In the genomic region with DNA sequence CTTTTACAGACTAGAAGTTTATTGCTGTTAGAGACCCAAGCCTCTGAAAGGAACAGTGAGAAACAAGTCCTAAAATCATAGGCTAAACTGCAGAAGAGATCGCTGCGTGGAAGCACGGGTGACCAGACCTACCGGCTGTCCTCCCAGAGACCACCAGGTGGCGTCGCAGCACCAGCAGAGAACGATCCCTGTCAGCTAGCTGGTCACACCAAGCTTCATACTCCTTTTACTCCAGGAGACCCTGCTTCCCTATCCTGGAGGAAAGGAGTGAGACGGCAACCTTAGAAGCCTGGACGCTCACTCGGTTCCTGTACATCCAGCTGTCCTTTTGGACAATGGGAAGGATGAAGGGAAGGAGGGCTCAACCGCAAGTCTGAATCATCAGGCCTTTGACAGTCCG, we compare ENCODE assay signal across 8 mouse cellular contexts. TPM values are rescaled to one million over a fixed set of nuclear protein-coding genes. Genes with fewer than 3 reads are reported as not detected.
DNase-seq lines count a peak whose midpoint lies in the region; ATAC-seq lines count a peak whose summit lies in the region.

No protein-coding gene starts in this region.

- H3K9me3 ChIP-seq in embryonic facial prominence, embryonic 11.5 days (replicated peaks; ENCODE audit: control insufficient read depth, low read length), result no peaks in the 10 kb centered on the region
- H3K9me3 ChIP-seq in midbrain, embryonic 12.5 days, result no peaks in the 10 kb centered on the region

- intact Hi-C loops in left cerebral cortex, postnatal 4 days (cut with DNase I), result loop anchor here (5.0 kb wide), 2 partner anchors 117 to 172 kb away; no protein-coding TSS in a partner anchor

- WGBS in embryonic facial prominence, embryonic 11.5 days, result under 1% methylated on average over 12 of the region's 12 CpGs
- WGBS in midbrain, embryonic 12.5 days, result 2% methylated on average over 12 of the region's 12 CpGs

- peak overlapping the region; percentile 55 for H3K4me3 ChIP-seq in embryonic facial prominence, embryonic 11.5 days (ENCODE audit: low read depth, low read length)
- H3K4me3 ChIP-seq in midbrain, embryonic 12.5 days, result peak overlapping the region; percentile 59

- no peak overlapping the region for H3K27ac ChIP-seq in embryonic facial prominence, embryonic 11.5 days (replicated peaks; ENCODE audit: low read depth, low read length)
- H3K27ac ChIP-seq in midbrain, embryonic 12.5 days (replicated peaks), result no peak overlapping the region

- H3K27me3 ChIP-seq in embryonic facial prominence, embryonic 11.5 days (ENCODE audit: control insufficient read depth, insufficient read depth, low read length), result peaks cover 65% of the 10 kb centered on the region
- peaks cover 99% of the 10 kb centered on the region for H3K27me3 ChIP-seq in midbrain, embryonic 12.5 days

- H3K4me2 ChIP-seq in embryonic facial prominence, embryonic 11.5 days (ENCODE audit: low read depth, low read length), result peak overlapping the region; percentile 99
- H3K4me2 ChIP-seq in midbrain, embryonic 12.5 days (replicated peaks), result peak overlapping the region; percentile 100

- ATAC-seq in embryonic facial prominence, embryonic 11.5 days (replicated peaks; ENCODE audit: insufficient number of reproducible peaks, low FRiP score, low TSS enrichment, low read depth), result 0 out of 2 replicates have a peak, but pooled peaks have one; percentile 36
- peak; percentile 47 for ATAC-seq in midbrain, embryonic 12.5 days (ENCODE audit: low FRiP score, low read depth)
- no peak for ATAC-seq in activated CD4-positive, CD25-positive, alpha-beta regulatory T cell, adult 4 months

- peaks cover 11% of the 10 kb centered on the region; the same call in 1 of the 2 replicates for H3K4me1 ChIP-seq in embryonic facial prominence, embryonic 11.5 days (ENCODE audit: control insufficient read depth, insufficient read depth, low read length)
- H3K4me1 ChIP-seq in midbrain, embryonic 12.5 days, result peaks cover 26% of the 10 kb centered on the region

- H3K9ac ChIP-seq in embryonic facial prominence, embryonic 11.5 days (replicated peaks; ENCODE audit: low read length), result no peak overlapping the region
- H3K9ac ChIP-seq in midbrain, embryonic 12.5 days (replicated peaks), result no peak overlapping the region

- peak; percentile 94 for DNase-seq in adrenal gland, postnatal 14 days
- peak; percentile 92 for DNase-seq in embryonic facial prominence, embryonic 11.5 days (ENCODE audit: low spot score)
- peak; percentile 97 for DNase-seq in heart, adult 11 months
- DNase-seq in kidney, adult 11 months, result peak; percentile 78
- peak; percentile 95 for DNase-seq in left cerebral cortex, postnatal 4 days
- peak; percentile 78 for DNase-seq in skeletal muscle tissue, adult 2 months (ENCODE audit: low read depth, low spot score)

- H3K36me3 ChIP-seq in embryonic facial prominence, embryonic 11.5 days (replicated peaks; ENCODE audit: control insufficient read depth, insufficient read depth, low read depth, low read length), result no peaks in the 10 kb centered on the region
- H3K36me3 ChIP-seq in midbrain, embryonic 12.5 days, result no peaks in the 10 kb centered on the region

RNA-seq across cellular contexts. Expression of gene Elovl3, which starts 3.6 kb away (rescaled TPM):
- total RNA-seq in adrenal gland, postnatal 14 days (2021), result 7.4 and 8.7 TPM in 2 replicates
- polyA plus RNA-seq in embryonic facial prominence, embryonic 11.5 days (2014; fragmentation: Nextera tagmentation; extraction: Ambion mirVana), result 0.14 and 0.21 TPM in 2 replicates
- total RNA-seq in left cerebral cortex, postnatal 4 days (2021), result not detected
- polyA plus RNA-seq in midbrain, embryonic 12.5 days (2016; fragmentation: Nextera tagmentation; extraction: Ambion mirVana), result 0.24 and 0.39 TPM in 2 replicates
- polyA plus RNA-seq in activated CD4-positive, CD25-positive, alpha-beta regulatory T cell, adult 4 months (2017; shearing (Covaris generic)), result not detected

RNA-seq across cellular contexts. Expression of gene Pitx3, which starts 12.8 kb away (rescaled TPM):
- total RNA-seq in adrenal gland, postnatal 14 days (2021), result 0.26 TPM in 1 of 2 replicates, not detected in the other
- 1.7 and 2.0 TPM in 2 replicates for polyA plus RNA-seq in embryonic facial prominence, embryonic 11.5 days (2014; fragmentation: Nextera tagmentation; extraction: Ambion mirVana)
- not detected for total RNA-seq in left cerebral cortex, postnatal 4 days (2021)
- 4.0 and 4.2 TPM in 2 replicates for polyA plus RNA-seq in midbrain, embryonic 12.5 days (2016; fragmentation: Nextera tagmentation; extraction: Ambion mirVana)
- not detected for polyA plus RNA-seq in activated CD4-positive, CD25-positive, alpha-beta regulatory T cell, adult 4 months (2017; shearing (Covaris generic))

RNA-seq across cellular contexts. Expression of gene Gbf1, which starts 17.0 kb away (rescaled TPM):
- total RNA-seq in adrenal gland, postnatal 14 days (2021), result 62.8 and 74.8 TPM in 2 replicates
- polyA plus RNA-seq in embryonic facial prominence, embryonic 11.5 days (2014; fragmentation: Nextera tagmentation; extraction: Ambion mirVana), result 32.4 and 33.4 TPM in 2 replicates
- 100 to 1,000 TPM; 101 to 106 TPM for total RNA-seq in left cerebral cortex, postnatal 4 days (2021)
- 69.9 and 74.9 TPM in 2 replicates for polyA plus RNA-seq in midbrain, embryonic 12.5 days (2016; fragmentation: Nextera tagmentation; extraction: Ambion mirVana)
- polyA plus RNA-seq in activated CD4-positive, CD25-positive, alpha-beta regulatory T cell, adult 4 months (2017; shearing (Covaris generic)), result 10 to 100 TPM; 23.9 to 30.5 TPM

RNA-seq across cellular contexts. Expression of gene Nolc1, which starts 59.6 kb away (rescaled TPM):
- total RNA-seq in adrenal gland, postnatal 14 days (2021), result 59.2 and 62.9 TPM in 2 replicates
- polyA plus RNA-seq in embryonic facial prominence, embryonic 11.5 days (2014; fragmentation: Nextera tagmentation; extraction: Ambion mirVana), result 114 and 132 TPM in 2 replicates
- 10 to 100 TPM; 47.8 to 56.4 TPM for total RNA-seq in left cerebral cortex, postnatal 4 days (2021)
- polyA plus RNA-seq in midbrain, embryonic 12.5 days (2016; fragmentation: Nextera tagmentation; extraction: Ambion mirVana), result 103 and 109 TPM in 2 replicates
- polyA plus RNA-seq in activated CD4-positive, CD25-positive, alpha-beta regulatory T cell, adult 4 months (2017; shearing (Covaris generic)), result 10 to 100 TPM; 55.0 to 74.4 TPM
